Mouse (Mus musculus) liver, adult 2 months (tissue): ENCODE data around the gene Cd24a.

ENCODE experiments used
- CTCF ChIP-seq: fragments of 200-500 bp; IDR thresholded peaks from 2 replicates; pipeline ENCODE4 v1.5.1; 2011; ENCODE audit warnings: low read depth, low read length, control low read depth
- POLR2A ChIP-seq: fragments of 200-500 bp; IDR thresholded peaks from 2 replicates; pipeline ENCODE4 v1.6.1; 2011; ENCODE audit warnings: low read length, control low read depth; ENCODE audit not compliant: insufficient read depth; ENCODE audit errors: extremely low read depth

- no peak for TF ChIP-seq CTCF
- no peak for TF ChIP-seq POLR2A
These were observed 26.7 kb downstream of the Cd24a start for GRCm38 (mm10) chr10:43604687-43605250.
